Mouse (Mus musculus): ENCODE data around the gene Stk40. TPM values are rescaled to one million over a fixed set of nuclear protein-coding genes. Genes with fewer than 3 reads are reported as not detected.
A peak's percentile ranks its signal among the peaks of the same experiment; 100 is the strongest.

Gene Stk40
- total RNA-seq (2014; rRNA removed) (19.9 and 23.3 TPM in 2 replicates), polyA plus RNA-seq (2015; fragmentation: Nextera tagmentation; extraction: Ambion mirVana) (17.6 and 19.7 TPM in 2 replicates)

DNA sequence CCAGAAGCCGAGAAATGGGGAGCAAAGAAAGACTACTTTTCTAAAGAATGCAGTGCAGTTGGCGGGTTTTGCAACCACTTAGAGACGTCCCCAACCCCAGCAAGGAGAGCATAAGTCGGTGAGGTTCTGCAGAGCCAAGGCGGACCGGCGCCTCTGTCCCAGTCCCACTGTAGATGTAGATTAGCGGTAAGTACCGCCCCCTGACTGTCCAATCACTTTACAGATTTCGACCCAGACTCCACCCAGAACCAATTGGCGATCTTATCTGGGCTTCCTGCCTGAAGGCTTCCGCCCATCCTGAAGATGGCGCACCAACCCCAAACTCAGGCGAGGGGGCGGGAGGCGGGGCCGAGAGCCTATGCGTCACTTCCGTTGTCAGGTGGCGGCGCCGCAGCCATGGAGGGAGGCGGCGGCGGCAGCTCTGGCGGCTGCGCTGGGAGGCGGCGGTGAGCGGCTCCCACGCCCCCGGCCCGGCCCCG is at the start of gene Stk40:
TSS of gene Stk40 (plus strand) at position 368 of the 479 bp plus-strand sequence.
- under 1% methylated on average over 34 of the region's 34 CpGs for WGBS
- Histone ChIP-seq H3K9me3 (ENCODE audit: low read length) (no peaks in the 10 kb centered on the region), H3K9ac (replicated peaks; ENCODE audit: low read length) (peak within 1 kb of the TSS; percentile 80), H3K27me3 (ENCODE audit: insufficient read depth, low read length) (no peaks in the 10 kb centered on the region), H3K4me2 (ENCODE audit: low read depth, low read length) (peak within 1 kb of the TSS; percentile 99), H3K27ac (peak within 1 kb of the TSS; percentile 94), H3K36me3 (ENCODE audit: insufficient read depth, low read length) (no peaks in the 10 kb centered on the region; the same call in 1 of the 2 replicates), H3K4me1 (ENCODE audit: insufficient read depth, low read length) (peaks cover 44% of the 10 kb centered on the region), H3K4me3 (ENCODE audit: low read length) (peak within 1 kb of the TSS; percentile 93)
- ATAC-seq, result peak; percentile 97
- DNase-seq (ENCODE audit: low spot score), result peak; percentile 99
- peak; percentile 74 for TF ChIP-seq CTCF (IDR thresholded peaks at IDR 0.05; ENCODE audit: low read depth)

DNA sequence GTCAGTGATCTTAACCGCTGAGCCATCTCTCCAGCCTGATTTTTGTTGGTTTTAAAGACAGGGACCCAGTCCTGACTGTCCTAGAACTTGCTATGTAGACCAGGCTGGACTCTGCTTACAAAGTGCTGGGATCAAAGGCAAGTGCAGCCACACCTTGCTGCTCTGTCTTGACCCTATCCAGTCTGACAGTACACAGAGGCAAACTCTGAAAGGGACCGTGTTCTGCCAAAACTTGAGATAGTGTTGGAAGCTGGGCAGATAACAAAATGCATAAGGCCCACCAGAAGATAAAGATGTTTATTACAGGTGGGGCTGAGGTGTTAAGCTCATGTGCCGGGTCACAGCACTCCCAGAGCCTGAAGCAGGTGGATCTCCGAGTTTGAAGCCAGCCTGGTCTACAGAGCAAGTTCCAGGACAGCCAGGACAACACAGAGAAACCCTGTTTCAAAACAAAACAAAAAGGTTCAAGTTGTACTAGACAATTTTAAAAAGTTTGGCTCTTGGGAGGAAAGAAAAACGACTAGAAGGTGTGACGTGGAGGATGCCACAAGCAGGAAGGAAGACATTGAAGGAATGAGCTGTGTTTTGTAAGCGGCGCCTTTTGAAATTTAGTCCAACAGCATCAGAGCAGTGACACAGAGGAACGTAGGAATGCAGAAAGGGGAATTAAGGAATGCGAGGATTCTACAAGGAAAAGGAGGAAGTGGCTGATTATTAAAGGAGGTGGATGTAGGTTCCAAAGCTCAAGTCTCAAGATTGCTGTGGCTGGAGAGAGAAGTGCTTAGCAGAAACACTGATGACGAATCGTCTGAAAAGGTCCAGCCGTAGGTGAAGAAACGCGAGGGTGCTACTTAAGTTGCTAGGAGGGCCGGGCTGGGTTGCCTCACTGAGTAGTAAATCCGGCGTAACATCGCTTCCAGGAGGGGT is 46.3 kb upstream of the Stk40 start:
- H3K4me3 ChIP-seq (ENCODE audit: low read length), result peak overlapping the region; percentile 72
- TF ChIP-seq CTCF (IDR thresholded peaks at IDR 0.05; ENCODE audit: low read depth), result no peak
- 16% methylated on average over 19 of the region's 19 CpGs for WGBS
- DNase-seq (ENCODE audit: low spot score), result no peak
- no peak for ATAC-seq
- H3K27ac ChIP-seq, result no peak overlapping the region
- peak overlapping the region; percentile 74 for H3K9ac ChIP-seq (replicated peaks; ENCODE audit: low read length)
- H3K9me3 ChIP-seq (ENCODE audit: low read length), result no peaks in the 10 kb centered on the region
- H3K4me1 ChIP-seq (ENCODE audit: insufficient read depth, low read length), result no peaks in the 10 kb centered on the region
- H3K27me3 ChIP-seq (ENCODE audit: insufficient read depth, low read length), result no peaks in the 10 kb centered on the region
- H3K36me3 ChIP-seq (ENCODE audit: insufficient read depth, low read length), result peaks cover 21% of the 10 kb centered on the region; the same call in 1 of the 2 replicates
- peak overlapping the region; percentile 91 for H3K4me2 ChIP-seq (ENCODE audit: low read depth, low read length)

DNA sequence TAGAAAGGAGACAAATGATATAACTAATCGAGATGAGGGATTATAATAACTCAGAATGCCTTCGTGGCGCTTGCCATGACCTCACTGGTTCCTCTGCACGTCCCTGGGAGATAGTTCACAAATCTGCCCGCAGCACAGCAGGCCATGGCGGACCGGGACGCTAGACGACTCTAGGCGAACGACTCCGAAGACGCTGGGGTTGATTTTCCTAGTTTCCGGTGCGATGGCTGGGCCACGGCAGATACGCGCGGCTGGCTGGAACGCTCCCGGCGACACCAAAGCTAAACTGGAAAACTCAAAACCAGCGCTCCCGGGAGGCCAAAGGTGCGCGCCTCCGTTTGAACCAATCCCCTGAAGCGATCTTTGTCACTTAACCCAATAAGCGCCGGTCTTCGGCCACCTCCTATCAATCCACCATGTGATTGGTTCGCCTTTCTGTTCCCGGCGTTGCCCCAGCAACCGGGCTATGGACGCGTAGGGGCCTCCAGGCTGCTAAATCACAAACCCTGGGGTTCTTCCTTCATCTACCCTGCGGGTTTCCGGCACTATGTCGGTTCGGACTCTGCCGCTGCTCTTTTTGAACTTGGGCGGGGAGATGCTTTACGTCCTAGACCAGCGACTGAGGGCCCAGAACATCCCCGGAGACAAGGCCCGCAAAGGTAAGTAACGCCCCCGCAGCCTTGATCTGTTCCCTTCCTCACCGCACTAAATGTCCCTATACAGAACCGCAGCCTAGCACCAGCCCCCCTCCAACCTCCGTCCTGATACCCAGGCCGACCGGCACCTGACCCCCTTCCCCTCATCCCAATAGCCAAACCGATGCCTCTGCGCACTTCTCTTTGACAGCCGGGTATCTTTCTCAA is 45.4 kb upstream of the Stk40 start, which contains the start of gene Oscp1:
TSS of gene Oscp1 (plus strand) at position 432 of the 863 bp plus-strand sequence.
- Histone ChIP-seq H3K27ac (peak within 1 kb of the TSS; percentile 76), H3K4me3 (ENCODE audit: low read length) (peak within 1 kb of the TSS; percentile 72), H3K36me3 (ENCODE audit: insufficient read depth, low read length) (peaks cover 20% of the 10 kb centered on the region; the same call in 1 of the 2 replicates), H3K9ac (replicated peaks; ENCODE audit: low read length) (peak within 1 kb of the TSS; percentile 74), H3K4me1 (ENCODE audit: insufficient read depth, low read length) (no peaks in the 10 kb centered on the region), H3K4me2 (ENCODE audit: low read depth, low read length) (peak within 1 kb of the TSS; percentile 91), H3K9me3 (ENCODE audit: low read length) (no peaks in the 10 kb centered on the region), H3K27me3 (ENCODE audit: insufficient read depth, low read length) (no peaks in the 10 kb centered on the region)
- TF ChIP-seq CTCF (IDR thresholded peaks at IDR 0.05; ENCODE audit: low read depth), result no peak
- DNase-seq (ENCODE audit: low spot score), result peak; percentile 97
- ATAC-seq, result peak; percentile 97
- under 1% methylated on average over 57 of the region's 57 CpGs for WGBS

DNA sequence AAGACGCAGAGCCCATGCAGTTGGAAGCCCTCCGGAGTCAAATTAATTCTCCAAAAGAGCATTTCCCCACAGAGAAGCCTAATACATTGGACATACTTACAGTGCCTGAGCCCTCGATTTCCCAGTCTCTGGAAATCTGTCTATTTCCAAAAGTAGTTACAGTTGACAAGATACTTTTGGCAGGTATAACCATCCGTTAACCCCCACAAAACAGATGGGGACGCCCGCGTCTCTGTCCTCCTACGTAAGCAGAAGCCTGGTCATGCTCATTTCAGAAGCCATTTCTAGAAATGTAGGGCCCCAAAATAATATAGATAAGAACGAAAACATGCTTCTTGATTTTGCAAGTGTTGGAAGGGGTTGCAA is 44.8 kb upstream of the Stk40 start:
- Histone ChIP-seq H3K27ac (peak overlapping the region; percentile 76; the same call in 1 of the 2 replicates), H3K9me3 (ENCODE audit: low read length) (no peaks in the 10 kb centered on the region), H3K4me3 (ENCODE audit: low read length) (peak overlapping the region; percentile 72), H3K4me1 (ENCODE audit: insufficient read depth, low read length) (no peaks in the 10 kb centered on the region), H3K4me2 (ENCODE audit: low read depth, low read length) (peak overlapping the region; percentile 91), H3K36me3 (ENCODE audit: insufficient read depth, low read length) (peaks cover 15% of the 10 kb centered on the region; the same call in 1 of the 2 replicates), H3K27me3 (ENCODE audit: insufficient read depth, low read length) (no peaks in the 10 kb centered on the region), H3K9ac (replicated peaks; ENCODE audit: low read length) (peak overlapping the region; percentile 74)
- 25% methylated on average over 9 of the region's 9 CpGs for WGBS
- ATAC-seq (no peak), DNase-seq (ENCODE audit: low spot score) (peak; percentile 29)
- TF ChIP-seq CTCF (IDR thresholded peaks at IDR 0.05; ENCODE audit: low read depth), result no peak

DNA sequence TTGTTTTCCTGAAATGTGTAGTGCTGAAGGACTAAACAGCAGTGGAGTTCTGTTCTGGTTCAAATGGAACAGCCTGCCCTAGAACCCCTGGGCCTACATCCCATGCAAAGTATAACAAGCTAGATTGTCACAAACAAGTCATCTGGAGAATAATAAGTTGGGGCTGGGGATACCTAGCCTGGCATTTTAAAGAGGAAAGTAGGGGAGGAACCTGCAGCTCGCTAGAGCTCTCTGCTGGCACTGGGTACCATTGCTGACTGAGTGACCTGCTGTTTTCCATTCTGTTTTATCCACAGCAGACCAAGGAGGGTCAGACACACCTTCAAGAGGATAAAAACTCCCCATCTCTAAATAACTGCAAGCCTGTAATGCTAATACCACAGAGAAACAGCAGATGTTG is 40.9 kb upstream of the Stk40 start:
- Histone ChIP-seq H3K9ac (replicated peaks; ENCODE audit: low read length) (no peak overlapping the region), H3K27ac (no peak overlapping the region; the same call in 1 of the 2 replicates), H3K9me3 (ENCODE audit: low read length) (no peaks in the 10 kb centered on the region), H3K36me3 (ENCODE audit: insufficient read depth, low read length) (no peaks in the 10 kb centered on the region), H3K27me3 (ENCODE audit: insufficient read depth, low read length) (no peaks in the 10 kb centered on the region), H3K4me3 (ENCODE audit: low read length) (no peak overlapping the region), H3K4me2 (ENCODE audit: low read depth, low read length) (no peak overlapping the region), H3K4me1 (ENCODE audit: insufficient read depth, low read length) (no peaks in the 10 kb centered on the region)
- no peak for DNase-seq (ENCODE audit: low spot score)
- ATAC-seq, result no peak
- 48% methylated on average over 1 of the region's 1 CpGs for WGBS
- no peak for TF ChIP-seq CTCF (IDR thresholded peaks at IDR 0.05; ENCODE audit: low read depth)

DNA sequence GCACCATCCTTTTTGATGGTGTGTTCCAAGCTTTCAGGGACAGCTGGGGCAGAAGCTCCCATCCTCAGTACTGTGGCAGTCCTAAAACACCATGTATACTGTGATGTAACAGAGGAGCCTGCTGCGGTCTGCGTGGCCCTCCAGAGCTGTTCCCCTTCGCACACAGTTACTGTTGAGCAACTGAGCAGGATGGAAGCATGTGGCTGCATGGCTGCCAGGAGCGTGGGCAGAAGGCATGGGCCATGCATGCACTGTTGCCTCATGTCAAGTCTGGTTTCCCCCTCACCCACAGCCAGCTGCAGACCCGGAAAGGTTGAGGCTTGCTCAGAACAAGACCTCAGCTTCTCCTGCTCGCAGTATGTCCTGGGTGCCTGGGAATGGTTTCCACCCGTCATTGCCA is 38.5 kb upstream of the Stk40 start:
- H3K9me3 ChIP-seq (ENCODE audit: low read length), result no peaks in the 10 kb centered on the region
- TF ChIP-seq CTCF (IDR thresholded peaks at IDR 0.05; ENCODE audit: low read depth), result no peak
- ATAC-seq, result no peak
- H3K4me2 ChIP-seq (ENCODE audit: low read depth, low read length), result no peak overlapping the region
- H3K36me3 ChIP-seq (ENCODE audit: insufficient read depth, low read length), result no peaks in the 10 kb centered on the region
- no peak for DNase-seq (ENCODE audit: low spot score)
- 95% methylated on average over 7 of the region's 7 CpGs for WGBS
- H3K4me1 ChIP-seq (ENCODE audit: insufficient read depth, low read length), result no peaks in the 10 kb centered on the region
- H3K9ac ChIP-seq (replicated peaks; ENCODE audit: low read length), result no peak overlapping the region
- no peak overlapping the region for H3K27ac ChIP-seq
- H3K4me3 ChIP-seq (ENCODE audit: low read length), result no peak overlapping the region
- no peaks in the 10 kb centered on the region for H3K27me3 ChIP-seq (ENCODE audit: insufficient read depth, low read length)

Measured in hindbrain, postnatal 0 days (tissue).